Mouse (Mus musculus): ENCODE measurements around the gene Larp6. TPM values are rescaled to one million over a fixed set of nuclear protein-coding genes. Genes with fewer than 3 reads are reported as not detected.

Larp6 gene
- polyA plus RNA-seq, 1 experiment: 2.2 TPM

DNA sequence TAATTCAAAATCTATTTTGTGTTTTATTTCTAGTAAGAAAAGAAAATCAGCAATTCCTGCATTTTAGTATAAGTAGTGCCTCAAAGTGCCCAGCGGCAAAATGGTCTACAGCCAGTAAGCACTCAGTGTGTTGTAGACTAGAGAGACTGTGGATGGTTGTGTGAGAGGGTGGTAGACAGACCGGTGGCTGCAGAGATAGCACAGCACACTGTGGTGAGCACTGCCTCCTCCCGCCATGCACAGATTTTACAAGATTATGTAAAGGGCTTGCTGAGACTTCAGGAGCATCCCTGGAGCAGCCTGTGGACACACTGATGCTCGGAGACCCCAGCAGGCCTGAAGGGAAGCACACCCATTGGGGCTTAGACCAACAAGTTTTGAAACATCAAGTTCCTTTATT is 30.0 kb upstream of the Larp6 start:
- no peak for TF ChIP-seq POLR2A (IDR thresholded peaks at IDR 0.05; ENCODE audit: borderline replicate concordance, extremely low read depth, low read depth, low read length)
- no peak for TF ChIP-seq CTCF (IDR thresholded peaks at IDR 0.05; ENCODE audit: insufficient read depth, low read length)
- no peak for DNase-seq
- peaks cover 3% of the 10 kb centered on the region; the same call in 1 of the 2 replicates for H3K4me1 ChIP-seq (ENCODE audit: control insufficient read depth, insufficient read depth, low read length)
- H3K4me3 ChIP-seq (replicated peaks; ENCODE audit: extremely low read depth, low read depth, low read length): no peak overlapping the region
- WGBS: 94% methylated on average over 4 of the region's 4 CpGs

DNA sequence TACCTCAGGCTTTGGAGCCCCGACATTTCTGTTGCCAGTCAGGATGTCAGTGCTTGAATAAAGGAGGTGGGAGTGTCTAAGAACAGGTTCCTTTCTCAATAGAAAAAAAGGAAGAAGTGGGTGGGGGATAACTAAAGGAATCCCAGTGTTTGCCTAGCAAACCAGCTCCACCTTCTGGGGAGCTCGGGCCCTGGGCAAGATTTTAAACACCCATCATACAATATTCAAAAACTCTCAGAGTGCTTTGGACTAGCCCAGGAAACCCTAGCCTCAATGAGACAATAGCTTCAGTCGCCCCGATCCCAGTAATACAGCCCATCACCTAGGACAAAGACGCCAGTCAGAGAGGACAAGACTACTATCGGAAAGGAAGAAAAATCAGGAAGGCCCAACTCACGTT is 25.4 kb upstream of the Larp6 start:
- DNase-seq: no peak
- Histone ChIP-seq H3K4me3 (replicated peaks; ENCODE audit: extremely low read depth, low read depth, low read length) (peak overlapping the region; percentile 88), H3K4me1 (ENCODE audit: control insufficient read depth, insufficient read depth, low read length) (no peaks in the 10 kb centered on the region)
- WGBS: 1% methylated on average over 7 of the region's 7 CpGs
- TF ChIP-seq CTCF (IDR thresholded peaks at IDR 0.05; ENCODE audit: insufficient read depth, low read length) (peak; percentile 29; the same call in 1 of the 2 replicates), POLR2A (IDR thresholded peaks at IDR 0.05; ENCODE audit: borderline replicate concordance, extremely low read depth, low read depth, low read length) (no peak)

DNA sequence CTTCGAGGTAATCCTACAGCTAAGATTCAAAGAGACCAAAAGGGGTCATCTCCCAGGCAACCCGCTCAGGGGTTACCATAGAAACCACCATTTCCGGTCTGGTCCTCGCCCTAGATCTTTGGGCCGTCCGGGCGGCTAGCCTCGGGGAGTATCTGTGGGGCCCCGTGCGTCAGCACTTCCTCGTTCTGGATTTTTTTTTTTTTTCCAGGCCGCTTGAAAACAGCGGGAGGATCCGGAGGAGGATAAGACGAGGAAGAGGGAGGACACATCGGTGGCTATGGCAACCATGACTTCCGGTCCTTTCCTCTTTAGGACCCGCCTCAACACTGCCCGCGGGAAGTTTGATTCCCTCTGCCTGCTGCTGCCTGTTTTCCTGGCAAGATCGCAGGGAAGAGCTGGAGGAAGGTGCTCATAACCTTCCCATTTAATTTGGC is 24.9 kb upstream of the Larp6 start, which contains the start of gene Lrrc49:
Lrrc49 (minus strand) TSS at position 268 of the 434 bp plus-strand sequence.
- under 1% methylated on average over 21 of the region's 21 CpGs for WGBS
- peak; percentile 87 for DNase-seq
- Histone ChIP-seq H3K4me3 (replicated peaks; ENCODE audit: extremely low read depth, low read depth, low read length) (peak within 1 kb of the TSS; percentile 88), H3K4me1 (ENCODE audit: control insufficient read depth, insufficient read depth, low read length) (no peaks in the 10 kb centered on the region)
- TF ChIP-seq CTCF (IDR thresholded peaks at IDR 0.05; ENCODE audit: insufficient read depth, low read length) (no peak), POLR2A (IDR thresholded peaks at IDR 0.05; ENCODE audit: borderline replicate concordance, extremely low read depth, low read depth, low read length) (no peak)

DNA sequence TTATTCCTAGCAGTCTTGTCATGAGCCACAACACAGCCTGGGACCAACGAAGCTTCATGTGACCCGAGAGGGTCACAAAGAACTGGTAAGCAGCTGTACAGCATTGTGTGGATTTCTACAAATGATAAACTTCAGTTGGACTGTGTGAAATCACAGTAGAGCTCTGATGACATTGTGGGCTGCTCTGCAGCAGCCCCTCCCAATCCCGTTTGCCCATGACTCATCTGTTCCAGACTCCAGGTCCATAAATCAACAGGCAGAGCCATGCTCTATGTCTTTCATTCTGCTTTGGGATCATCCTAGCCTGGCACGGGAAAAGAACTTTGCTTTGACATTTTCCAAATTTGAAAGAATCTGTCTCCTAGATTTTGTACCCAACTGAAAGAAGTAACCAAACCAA is 20.2 kb upstream of the Larp6 start:
- DNase-seq: no peak
- Histone ChIP-seq H3K4me3 (replicated peaks; ENCODE audit: extremely low read depth, low read depth, low read length) (no peak overlapping the region), H3K4me1 (ENCODE audit: control insufficient read depth, insufficient read depth, low read length) (no peaks in the 10 kb centered on the region)
- TF ChIP-seq POLR2A (IDR thresholded peaks at IDR 0.05; ENCODE audit: borderline replicate concordance, extremely low read depth, low read depth, low read length) (no peak), CTCF (IDR thresholded peaks at IDR 0.05; ENCODE audit: insufficient read depth, low read length) (no peak)
- 43% methylated on average over 4 of the region's 4 CpGs for WGBS

DNA sequence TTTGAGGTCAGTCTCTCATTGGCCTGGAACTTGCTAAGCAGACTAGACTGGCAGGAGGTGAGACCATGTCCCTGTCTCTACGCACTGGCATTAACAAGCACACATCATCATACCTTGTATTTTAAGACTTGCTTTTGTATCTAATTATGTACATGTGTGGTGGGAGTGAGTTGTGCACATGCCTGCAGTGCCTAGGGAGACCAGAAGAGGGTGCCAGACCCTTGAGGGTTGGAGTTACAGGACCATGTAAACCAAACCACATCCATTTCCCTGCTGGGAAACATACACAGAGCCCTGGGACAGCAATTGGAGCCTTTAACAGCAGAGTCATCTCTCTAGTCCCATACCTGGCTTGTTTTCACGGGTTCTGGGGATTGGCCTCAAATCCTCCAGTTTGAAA is 18.8 kb upstream of the Larp6 start:
- WGBS: 68% methylated on average over 2 of the region's 2 CpGs
- no peak for DNase-seq
- H3K4me1 ChIP-seq (ENCODE audit: control insufficient read depth, insufficient read depth, low read length): no peaks in the 10 kb centered on the region
- no peak overlapping the region for H3K4me3 ChIP-seq (replicated peaks; ENCODE audit: extremely low read depth, low read depth, low read length)
- TF ChIP-seq POLR2A (IDR thresholded peaks at IDR 0.05; ENCODE audit: borderline replicate concordance, extremely low read depth, low read depth, low read length): no peak
- TF ChIP-seq CTCF (IDR thresholded peaks at IDR 0.05; ENCODE audit: insufficient read depth, low read length): peak; percentile 41; the same call in 1 of the 2 replicates

DNA sequence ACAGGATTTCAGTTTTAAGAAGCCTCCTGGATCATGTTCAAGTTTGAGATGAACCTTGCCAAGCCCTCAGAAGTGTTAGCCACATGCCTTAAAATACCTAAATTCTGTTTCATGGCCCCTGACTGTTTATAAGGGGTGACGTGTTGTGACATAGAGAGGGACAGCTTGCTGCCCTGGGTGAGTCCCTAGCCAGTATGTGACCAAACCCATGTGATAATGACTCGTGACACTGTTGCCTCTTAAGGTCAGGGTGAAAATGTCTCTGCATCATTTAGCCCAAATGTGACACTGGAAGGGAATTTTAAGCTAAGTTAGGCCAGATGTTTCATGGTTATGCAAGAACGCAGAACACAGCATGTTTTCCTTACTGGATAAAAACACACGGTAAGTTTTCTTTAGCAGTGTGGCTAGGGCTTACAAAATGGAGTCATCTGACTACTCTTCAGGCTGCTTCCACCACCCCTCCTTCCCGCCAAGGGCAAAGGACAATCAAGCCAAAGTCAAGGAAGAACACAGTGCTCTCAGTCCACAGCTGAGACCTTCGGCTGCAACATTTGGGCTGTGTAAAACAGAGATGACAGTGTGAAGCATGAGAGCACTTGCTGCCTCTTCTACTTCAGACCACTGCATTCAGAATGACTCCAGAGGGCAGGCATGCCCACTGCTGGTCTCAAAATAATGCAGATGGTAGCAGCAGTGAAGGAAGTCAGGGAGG is 16.4 kb upstream of the Larp6 start:
- Histone ChIP-seq H3K4me1 (ENCODE audit: control insufficient read depth, insufficient read depth, low read length) (no peaks in the 10 kb centered on the region), H3K4me3 (replicated peaks; ENCODE audit: extremely low read depth, low read depth, low read length) (no peak overlapping the region)
- WGBS: 60% methylated on average over 6 of the region's 6 CpGs
- no peak for DNase-seq
- no peak for TF ChIP-seq POLR2A (IDR thresholded peaks at IDR 0.05; ENCODE audit: borderline replicate concordance, extremely low read depth, low read depth, low read length)
- TF ChIP-seq CTCF (IDR thresholded peaks at IDR 0.05; ENCODE audit: insufficient read depth, low read length): no peak

DNA sequence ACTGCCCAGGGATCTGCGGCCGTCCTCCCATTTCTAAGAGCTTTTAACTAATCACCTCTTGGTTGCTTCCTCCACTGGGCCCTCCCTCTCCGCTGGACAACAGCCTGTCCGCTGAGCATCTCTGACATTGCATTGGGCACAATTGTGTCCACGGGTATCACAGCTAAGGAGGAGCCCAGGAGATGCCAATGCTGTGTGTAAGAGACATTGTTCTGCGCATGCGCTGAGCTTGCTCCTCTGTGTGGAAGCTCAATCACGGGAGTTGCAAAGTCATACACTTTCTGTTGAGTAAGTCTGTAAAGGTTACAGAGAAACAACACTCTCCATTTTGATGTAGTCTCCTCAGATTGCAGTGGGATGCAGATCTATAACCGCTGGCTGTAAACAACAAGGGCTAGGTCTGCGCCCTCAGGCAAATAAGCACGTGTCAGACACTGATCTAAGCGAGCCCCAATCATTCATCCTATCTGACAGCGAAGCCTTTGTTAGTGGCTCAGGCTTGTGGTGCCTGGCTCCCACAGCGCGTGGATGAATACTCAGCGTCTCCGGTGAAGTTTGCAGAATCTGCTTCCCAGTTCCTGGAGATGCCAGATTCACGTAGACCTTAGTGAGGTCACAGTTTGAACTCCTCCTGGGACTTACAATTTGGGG is 13.1 kb upstream of the Larp6 start:
- WGBS: 57% methylated on average over 18 of the region's 18 CpGs
- no peak for DNase-seq
- TF ChIP-seq POLR2A (IDR thresholded peaks at IDR 0.05; ENCODE audit: borderline replicate concordance, extremely low read depth, low read depth, low read length) (no peak), CTCF (IDR thresholded peaks at IDR 0.05; ENCODE audit: insufficient read depth, low read length) (no peak)

DNA sequence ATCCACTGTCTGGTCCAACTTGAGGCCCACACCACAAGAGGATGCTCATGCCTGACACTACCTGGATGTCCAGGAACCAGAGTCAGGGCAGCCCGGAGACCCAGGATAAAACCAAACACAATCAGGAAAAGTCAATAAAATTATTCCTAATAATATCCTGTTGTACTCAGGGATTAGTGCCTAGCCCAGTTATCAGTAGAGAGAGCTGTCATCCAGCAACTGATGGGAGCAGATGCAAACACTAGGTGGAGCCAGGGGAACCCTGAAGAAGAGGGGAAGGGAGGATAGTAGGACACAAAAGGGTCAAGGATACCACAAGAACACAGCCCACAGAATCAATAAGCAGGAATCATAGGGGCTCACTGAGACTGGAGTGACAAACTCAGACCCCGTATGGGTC is 5.2 kb upstream of the Larp6 start:
- DNase-seq: no peak
- Histone ChIP-seq H3K4me1 (ENCODE audit: control insufficient read depth, insufficient read depth, low read length) (no peaks in the 10 kb centered on the region), H3K4me3 (replicated peaks; ENCODE audit: extremely low read depth, low read depth, low read length) (no peak overlapping the region)
- WGBS: 85% methylated on average over 2 of the region's 2 CpGs
- TF ChIP-seq POLR2A (IDR thresholded peaks at IDR 0.05; ENCODE audit: borderline replicate concordance, extremely low read depth, low read depth, low read length) (no peak), CTCF (IDR thresholded peaks at IDR 0.05; ENCODE audit: insufficient read depth, low read length) (no peak)

More for the DNA sequence above, 13.1 kb upstream of the Larp6 start:
- no peaks in the 10 kb centered on the region for H3K4me1 ChIP-seq (ENCODE audit: control insufficient read depth, insufficient read depth, low read length)
- H3K4me3 ChIP-seq (replicated peaks; ENCODE audit: extremely low read depth, low read depth, low read length): no peak overlapping the region

DNA sequence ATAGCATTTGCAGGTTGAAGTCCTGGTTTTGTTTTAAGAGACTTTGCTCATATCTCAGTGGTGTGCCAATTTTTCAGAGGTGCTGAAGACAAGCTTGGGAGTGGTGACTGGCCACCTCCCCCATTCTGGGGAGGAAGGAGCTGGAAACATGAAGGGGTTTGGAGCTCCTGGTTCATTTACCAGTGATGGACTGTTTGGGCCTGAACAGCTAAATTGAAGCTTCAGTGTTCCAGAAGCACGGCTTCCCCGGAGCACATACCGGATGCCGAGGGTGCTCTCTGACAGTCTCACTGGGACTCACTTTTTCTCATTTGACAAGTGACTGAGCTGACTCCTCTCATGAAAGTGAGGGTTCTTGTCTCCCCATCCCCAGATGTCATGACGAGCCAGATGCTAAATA is 4.2 kb upstream of the Larp6 start:
- DNase-seq: no peak
- Histone ChIP-seq H3K4me3 (replicated peaks; ENCODE audit: extremely low read depth, low read depth, low read length) (no peak overlapping the region), H3K4me1 (ENCODE audit: control insufficient read depth, insufficient read depth, low read length) (no peaks in the 10 kb centered on the region)
- WGBS: 88% methylated on average over 5 of the region's 5 CpGs
- no peak for TF ChIP-seq CTCF (IDR thresholded peaks at IDR 0.05; ENCODE audit: insufficient read depth, low read length)
- no peak for TF ChIP-seq POLR2A (IDR thresholded peaks at IDR 0.05; ENCODE audit: borderline replicate concordance, extremely low read depth, low read depth, low read length)

DNA sequence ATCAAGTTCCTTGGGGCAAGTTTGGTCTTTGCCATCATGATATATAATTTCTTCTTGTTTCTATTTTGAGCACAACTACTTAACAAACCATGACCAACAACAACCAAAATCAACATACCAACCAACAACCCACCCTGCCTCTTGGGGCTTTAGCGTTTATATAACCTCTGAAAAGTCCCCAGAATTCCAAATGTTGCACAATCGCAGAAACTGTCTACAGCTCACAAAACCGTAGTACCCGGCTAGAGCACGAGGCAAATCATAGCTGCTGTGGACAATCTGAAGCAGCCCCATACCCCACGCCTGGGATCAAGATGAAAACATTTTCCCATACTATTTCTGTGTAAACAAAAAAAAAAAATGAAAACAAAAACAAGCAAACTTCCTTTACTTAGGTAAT is 3.1 kb upstream of the Larp6 start:
- no peak overlapping the region for H3K4me3 ChIP-seq (replicated peaks; ENCODE audit: extremely low read depth, low read depth, low read length)
- H3K4me1 ChIP-seq (ENCODE audit: control insufficient read depth, insufficient read depth, low read length): no peaks in the 10 kb centered on the region
- TF ChIP-seq CTCF (IDR thresholded peaks at IDR 0.05; ENCODE audit: insufficient read depth, low read length): no peak
- TF ChIP-seq POLR2A (IDR thresholded peaks at IDR 0.05; ENCODE audit: borderline replicate concordance, extremely low read depth, low read depth, low read length): no peak
- DNase-seq: no peak
- 72% methylated on average over 6 of the region's 6 CpGs for WGBS

All from lung, adult 2 months (tissue).